Mouse (Mus musculus): ENCODE measurements around the gene Ube2u.

DNA sequence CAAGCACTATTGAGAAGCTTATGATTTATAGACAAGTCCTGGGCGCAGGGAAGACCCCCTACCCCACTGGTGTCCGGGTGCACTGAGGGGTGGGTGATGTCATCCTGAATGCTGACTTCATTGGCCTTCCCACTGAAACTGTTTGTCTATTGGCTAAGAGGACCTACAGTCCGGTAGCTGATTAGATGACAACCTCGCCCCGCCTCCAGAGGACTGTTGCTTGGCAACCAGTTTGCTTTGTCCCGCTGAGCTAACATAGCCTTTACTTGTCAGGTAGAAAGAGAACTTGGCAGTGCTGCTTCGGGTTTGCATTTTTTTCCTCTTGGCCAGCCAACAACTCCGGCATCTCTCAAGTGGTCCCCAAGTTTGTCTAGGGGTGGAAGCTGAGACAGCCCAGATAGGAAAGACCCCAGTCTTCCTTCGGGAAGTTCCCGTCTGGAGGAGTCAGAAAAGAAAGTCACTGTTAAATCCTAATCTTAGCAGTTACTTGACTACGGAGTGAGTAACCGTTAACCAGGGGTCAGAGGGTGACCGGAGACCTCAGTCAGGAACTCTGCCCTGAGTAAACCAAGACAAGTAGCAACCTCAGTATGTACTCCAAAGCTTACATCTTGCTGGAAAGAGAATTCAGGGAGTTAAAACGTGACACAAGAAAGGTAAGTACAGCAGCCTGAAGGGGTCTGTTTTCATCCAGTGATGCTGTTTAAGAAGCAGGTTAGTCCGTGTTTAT lies at the start of gene Ube2u:
- TF ChIP-seq CTCF (IDR thresholded peaks at IDR 0.05; ENCODE audit: extremely low read depth, insufficient read depth, insufficient read length, insufficient replicate concordance) = no peak
- TF ChIP-seq POLR2A (IDR thresholded peaks at IDR 0.05; ENCODE audit: low read depth, low read length) = no peak
